Mouse (Mus musculus) cortical plate, adult 2 months (tissue): Measurements from ENCODE around the gene Gimap7. TPM values are rescaled to one million over a fixed set of nuclear protein-coding genes. Genes with fewer than 3 reads are reported as not detected.

ENCODE experiments used
- H3K27ac ChIP-seq: fragments of 200-500 bp; 2 replicates; pipeline ENCODE4 v1.5.1; 2012; ENCODE audit warnings: low read length, control low read depth, inconsistent platforms; ENCODE audit not compliant: insufficient read depth
- H3K4me1 ChIP-seq: fragments of 200-500 bp; 2 replicates; pipeline ENCODE4 v1.6.1; 2011; ENCODE audit warnings: low read length; ENCODE audit not compliant: control insufficient read depth, insufficient read depth
- H3K4me3 ChIP-seq: fragments of 200-500 bp; 2 replicates; pipeline ENCODE4 v1.5.1; 2011; ENCODE audit warnings: mild to moderate bottlenecking, low read length, control low read depth; ENCODE audit not compliant: insufficient read depth
- CTCF ChIP-seq: fragments of 200-500 bp; IDR thresholded peaks from 2 replicates; pipeline ENCODE4 v1.5.1; 2011; ENCODE audit warnings: mild to moderate bottlenecking, control low read depth, low read length; ENCODE audit not compliant: insufficient read depth; ENCODE audit errors: extremely low read depth
- POLR2A ChIP-seq: fragments of 200-500 bp; IDR thresholded peaks from 2 replicates; pipeline ENCODE4 v1.6.1; 2011; ENCODE audit warnings: mild to moderate bottlenecking, low read length, control low read depth; ENCODE audit not compliant: insufficient read depth; ENCODE audit errors: extremely low read depth
- polyA plus RNA-seq: library from polyadenylated mRNA; depleted of rRNA; stranded (reverse); fragments of >200 nt; gene quantifications from 2 replicates; pipeline ENCODE4 v1.2.3, GENCODE M21; 2012; rRNA removed

Gimap7 gene
- polyA plus RNA-seq: not detected in 2 replicates

DNA sequence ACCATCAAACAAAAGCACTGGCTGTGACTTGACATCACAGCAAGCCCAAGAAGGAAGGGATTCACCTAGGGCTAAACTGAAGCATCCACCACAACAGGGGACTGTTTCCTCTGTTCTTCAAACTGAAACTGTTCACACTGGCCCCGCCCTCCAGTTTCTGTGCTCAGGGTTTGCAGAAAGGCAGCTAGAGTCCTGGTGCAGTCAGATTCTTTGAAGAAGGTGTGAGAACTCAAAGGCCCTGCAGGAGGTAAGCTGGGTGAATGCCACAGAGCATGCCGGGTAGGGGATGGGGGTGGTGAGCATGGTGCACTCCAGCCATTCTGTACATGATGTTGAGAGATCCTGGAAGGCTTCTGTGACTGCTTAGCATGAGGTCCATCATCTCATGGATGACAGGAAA is at the start of gene Gimap7, which contains the start of gene Gm28053:
TSS of gene Gimap7 (plus strand) at position 167 of the 400 bp plus-strand sequence.
TSS of gene Gm28053 (plus strand) at position 153 of the 400 bp plus-strand sequence.
- H3K4me1 ChIP-seq: peaks cover 2% of the 10 kb centered on the region; the same call in 1 of the 2 replicates
- no peak for TF ChIP-seq CTCF
- TF ChIP-seq POLR2A: no peak
- no peak within 1 kb of the TSS for H3K27ac ChIP-seq
- H3K4me3 ChIP-seq: no peak within 1 kb of the TSS

DNA sequence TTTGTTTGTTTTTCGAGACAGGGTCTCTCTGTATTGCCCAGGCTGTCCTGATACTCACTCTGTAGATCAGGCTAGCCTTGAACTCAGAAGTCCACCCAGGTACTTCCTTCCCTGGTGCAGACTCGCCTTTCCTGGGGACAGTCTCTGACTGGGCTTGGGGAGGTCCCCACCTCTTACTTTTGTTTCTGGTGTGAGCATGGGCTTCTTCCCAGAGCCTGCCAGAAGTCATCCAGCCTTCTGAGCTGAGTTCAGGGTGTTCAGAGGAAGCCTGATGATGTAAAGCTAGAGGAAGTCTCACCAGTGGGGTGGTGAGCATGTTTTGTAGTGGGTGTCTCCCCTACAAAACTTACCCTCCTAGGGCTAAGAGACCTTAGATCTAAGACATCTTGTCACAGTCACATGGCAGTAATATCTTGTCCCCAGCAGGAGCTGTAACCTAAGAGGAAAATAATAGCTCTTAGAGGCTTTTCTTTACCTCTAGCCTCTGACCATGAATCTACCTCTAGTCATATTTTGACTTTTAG is 48.9 kb upstream of the Gimap7 start:
- Histone ChIP-seq H3K4me3 (no peak overlapping the region), H3K27ac (no peak overlapping the region), H3K4me1 (no peaks in the 10 kb centered on the region)
- TF ChIP-seq CTCF (no peak), POLR2A (no peak)

DNA sequence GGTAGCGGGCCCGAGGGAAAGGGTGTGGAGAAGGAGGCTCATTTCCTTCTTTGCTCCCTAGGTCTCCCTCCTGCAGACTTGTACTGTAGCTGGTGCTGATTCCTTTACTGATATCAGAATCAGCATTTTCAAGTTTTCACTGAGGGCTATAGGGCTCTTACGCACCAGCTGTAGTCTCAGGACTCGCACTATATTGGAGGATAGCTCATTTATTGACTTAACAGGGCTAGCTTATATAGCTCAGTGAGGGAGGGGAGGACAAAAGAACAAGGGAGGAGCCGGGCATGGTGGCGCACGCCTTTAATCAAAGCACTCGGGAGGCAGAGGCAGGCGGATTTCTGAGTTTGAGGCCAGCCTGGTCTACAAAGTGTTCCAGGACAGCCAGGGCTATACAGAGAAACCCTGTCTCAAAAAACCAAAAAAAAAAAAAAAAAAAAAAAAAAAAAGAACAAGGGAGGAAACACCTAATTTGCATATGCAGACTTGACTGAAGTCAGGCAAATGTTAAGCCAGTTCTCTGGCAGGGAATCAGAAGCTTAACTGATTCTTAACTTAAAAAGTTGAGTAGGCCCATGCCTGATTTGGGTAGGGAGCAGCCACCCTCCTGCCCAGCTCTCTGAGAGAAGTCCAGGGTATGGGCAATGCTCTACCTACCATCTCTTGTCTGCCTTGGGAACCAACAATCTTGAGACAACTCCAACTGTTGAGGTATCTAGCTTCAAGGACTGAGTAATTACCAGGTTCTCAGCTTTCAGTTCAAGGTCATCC is 43.9 kb upstream of the Gimap7 start:
- Histone ChIP-seq H3K4me3 (no peak overlapping the region), H3K27ac (no peak overlapping the region), H3K4me1 (no peaks in the 10 kb centered on the region)
- no peak for TF ChIP-seq POLR2A

DNA sequence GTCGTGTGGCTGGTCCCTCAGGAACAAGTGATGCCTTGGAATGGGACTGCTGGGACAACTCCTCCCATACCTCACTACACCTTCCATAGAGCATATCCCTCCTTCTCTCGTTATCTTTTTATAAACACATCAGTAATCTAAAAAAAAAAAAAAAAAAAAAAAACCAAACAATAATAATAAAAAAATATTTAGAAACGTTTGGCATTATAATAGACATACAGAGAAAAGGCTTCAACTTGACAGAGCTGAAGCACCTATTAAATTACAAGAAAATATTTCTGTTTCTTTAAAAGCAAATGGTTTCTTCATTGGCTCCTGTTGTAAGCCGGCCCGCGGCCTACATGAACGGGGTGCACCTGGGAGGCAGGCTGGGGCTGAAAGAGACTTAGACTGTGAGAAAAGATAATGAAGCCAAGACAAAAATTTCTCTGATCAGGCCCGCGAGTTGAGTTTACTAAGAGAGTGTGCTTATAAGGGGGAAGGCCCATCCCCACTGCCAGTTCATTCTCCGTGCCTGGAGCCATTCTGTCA is 43.0 kb upstream of the Gimap7 start:
- TF ChIP-seq POLR2A (no peak), CTCF (no peak)
- H3K27ac ChIP-seq: no peak overlapping the region
- peak overlapping the region; percentile 30; the same call in 1 of the 2 replicates for H3K4me3 ChIP-seq

DNA sequence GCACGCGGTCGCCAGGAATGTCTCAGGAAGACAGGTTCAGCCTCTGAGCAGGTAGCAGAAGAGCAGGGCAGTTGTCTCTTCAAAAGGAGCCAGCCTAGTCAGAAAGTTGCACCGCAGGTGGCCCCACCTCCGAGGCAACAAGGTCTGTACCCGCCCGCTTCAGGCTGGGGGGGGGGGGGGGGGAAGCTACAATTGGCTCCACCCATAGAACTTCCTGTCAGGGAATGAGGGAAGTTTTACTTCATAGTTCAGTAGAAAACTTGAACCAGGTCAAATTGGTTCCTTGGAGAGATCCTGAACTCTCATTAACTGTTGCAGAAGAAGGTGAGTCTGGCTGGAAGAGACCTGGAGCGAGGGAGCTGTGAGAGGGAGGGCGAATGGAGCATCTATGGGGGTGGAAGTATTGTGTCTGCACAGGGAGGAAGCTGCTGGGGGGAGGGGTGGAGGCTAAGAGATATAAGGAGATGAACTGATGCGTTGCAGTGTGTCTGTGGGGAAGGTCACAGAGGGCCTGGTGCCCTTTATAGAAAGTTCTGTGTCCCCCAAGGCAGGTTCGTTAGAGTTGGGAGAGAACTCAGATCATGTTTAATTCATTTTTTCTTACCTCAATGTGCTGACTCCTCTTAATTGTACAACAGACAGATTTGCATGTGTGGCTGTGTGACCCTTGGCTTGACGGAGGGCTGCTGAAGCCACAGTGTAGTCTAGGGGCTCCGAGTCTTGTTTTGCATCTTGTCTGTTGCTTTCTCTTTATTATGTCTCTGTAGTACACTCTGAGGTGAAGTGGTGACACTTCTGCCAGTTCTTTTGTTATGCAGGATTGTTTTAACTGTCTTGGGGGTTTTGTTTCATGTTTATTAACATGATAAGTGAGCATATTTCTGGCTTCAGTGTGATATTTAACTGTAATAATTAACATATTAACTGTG is 42.2 kb upstream of the Gimap7 start, which contains the start of gene Gimap9:
TSS of gene Gimap9 (plus strand) at position 199 of the 929 bp plus-strand sequence.
- H3K27ac ChIP-seq: no peak within 1 kb of the TSS
- no peak for TF ChIP-seq POLR2A
- no peak for TF ChIP-seq CTCF
- no peaks in the 10 kb centered on the region for H3K4me1 ChIP-seq
- H3K4me3 ChIP-seq: peak within 1 kb of the TSS; percentile 30; the same call in 1 of the 2 replicates

More for the DNA sequence above, 43.0 kb upstream of the Gimap7 start:
- no peaks in the 10 kb centered on the region for H3K4me1 ChIP-seq

DNA sequence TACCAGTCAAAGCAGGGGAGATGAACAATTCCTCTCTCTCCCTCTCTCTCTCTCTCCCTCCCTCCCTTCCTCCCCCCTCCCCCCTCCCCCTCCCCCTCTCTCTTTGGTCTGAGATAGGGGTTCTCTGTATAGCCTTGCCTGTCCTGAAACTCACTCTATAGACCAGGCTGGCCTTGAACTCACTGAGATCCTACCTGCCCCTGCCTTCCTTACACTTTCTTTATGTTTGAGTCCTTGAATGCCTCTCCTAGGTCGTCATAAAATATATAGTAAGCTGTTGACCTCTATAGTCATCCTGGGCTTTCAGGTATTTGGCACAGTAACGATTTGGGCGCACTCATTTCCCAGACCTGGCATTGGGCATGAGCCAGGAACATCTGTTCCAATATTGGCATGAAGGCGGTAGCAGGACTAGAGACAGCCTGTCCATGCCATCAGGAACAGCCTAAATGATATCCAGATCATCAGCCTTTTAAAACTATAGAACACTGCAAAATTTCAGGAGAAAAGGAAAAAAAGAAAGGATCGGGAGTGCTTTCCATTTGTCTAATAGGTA is 41.5 kb upstream of the Gimap7 start:
- H3K4me1 ChIP-seq: no peaks in the 10 kb centered on the region
- H3K4me3 ChIP-seq: no peak overlapping the region
- TF ChIP-seq CTCF (no peak), POLR2A (no peak)
- H3K27ac ChIP-seq: no peak overlapping the region

DNA sequence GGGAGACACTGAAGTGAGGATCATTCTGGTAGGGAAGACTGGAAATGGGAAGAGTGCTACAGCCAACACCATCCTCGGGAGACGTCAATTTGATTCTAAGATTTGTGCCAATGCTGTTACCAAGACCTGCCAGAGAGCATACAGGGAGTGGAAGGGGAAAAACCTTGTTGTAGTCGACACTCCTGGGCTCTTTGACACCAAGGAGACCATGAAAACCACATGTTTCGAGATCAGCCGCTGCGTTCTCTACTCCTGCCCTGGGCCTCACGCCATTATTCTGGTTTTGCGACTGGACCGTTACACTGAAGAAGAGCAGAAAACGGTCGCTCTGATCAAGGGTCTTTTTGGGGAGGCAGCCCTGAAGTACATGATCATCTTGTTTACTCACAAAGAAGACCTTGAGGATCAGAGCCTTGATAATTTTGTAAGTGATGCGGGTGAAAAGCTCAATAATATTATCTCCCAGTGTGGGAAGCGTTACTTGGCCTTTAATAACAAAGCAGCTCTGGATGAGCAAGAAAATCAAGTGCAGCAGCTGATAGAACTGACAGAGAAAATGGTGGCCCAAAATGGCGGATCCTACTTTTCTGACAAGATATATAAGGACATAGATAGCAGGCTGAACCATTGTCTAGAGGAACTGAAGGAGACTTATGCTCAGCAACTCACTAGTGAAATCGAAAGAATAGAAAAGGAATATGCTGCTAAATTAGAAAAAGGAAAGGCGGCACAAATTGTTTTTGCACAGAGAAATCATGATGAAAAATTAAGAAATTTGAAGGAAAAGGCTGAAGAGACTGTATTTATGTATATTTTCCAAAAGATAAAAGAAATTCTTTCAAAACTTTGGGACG is 40.7 kb upstream of the Gimap7 start:
- Histone ChIP-seq H3K4me3 (no peak overlapping the region), H3K4me1 (peaks cover 1% of the 10 kb centered on the region; the same call in 1 of the 2 replicates)

DNA sequence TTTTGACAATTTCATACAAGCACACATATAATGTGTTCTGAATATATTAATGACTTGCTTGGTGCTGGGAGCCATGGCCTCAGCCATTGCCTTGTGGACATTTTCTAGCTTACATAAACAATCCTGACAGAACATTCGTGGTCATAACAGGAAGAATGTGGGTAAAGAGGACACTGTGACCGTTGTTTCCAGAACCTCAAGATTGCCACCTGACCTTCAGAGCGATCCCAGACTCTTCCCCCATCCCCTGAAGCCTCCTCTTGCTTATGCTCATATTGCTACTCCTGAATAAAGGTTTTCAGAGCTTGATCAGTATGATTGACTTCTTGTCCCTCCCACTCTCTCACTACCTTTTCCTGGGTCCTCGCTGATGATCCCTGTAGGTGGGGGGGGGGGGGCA is 40.0 kb upstream of the Gimap7 start:
- H3K4me3 ChIP-seq: no peak overlapping the region
- TF ChIP-seq POLR2A (no peak), CTCF (no peak)
- no peak overlapping the region for H3K27ac ChIP-seq
- peaks cover 1% of the 10 kb centered on the region; the same call in 1 of the 2 replicates for H3K4me1 ChIP-seq

More for the DNA sequence above, 40.7 kb upstream of the Gimap7 start:
- no peak overlapping the region for H3K27ac ChIP-seq
- TF ChIP-seq POLR2A (no peak), CTCF (no peak)
